Mouse (Mus musculus) embryonic fibroblast, embryonic 13.5 days (primary cell): ENCODE results near the gene Gm3854.

Source experiments
- CTCF ChIP-seq: IDR thresholded peaks from 2 replicates; pipeline ENCODE4 v1.5.1; 2011; ENCODE audit warnings: mild to moderate bottlenecking, control low read depth, low read length, moderate library complexity, borderline replicate concordance; ENCODE audit not compliant: insufficient read depth
- POLR2A ChIP-seq: IDR thresholded peaks from 2 replicates; pipeline ENCODE4 v1.6.1; 2011; ENCODE audit warnings: low read depth, mild to moderate bottlenecking, control low read depth, low read length, moderate library complexity

- no peak for TF ChIP-seq CTCF
- TF ChIP-seq POLR2A, result no peak
Observed at GRCm38 (mm10) chr7:6378441-6378840, 34.9 kb downstream of the Gm3854 start.
